Mouse (Mus musculus) monocyte, adult 5-6 weeks (primary cell): ENCODE results near the gene Nr2c1. TPM values are rescaled to one million over a fixed set of nuclear protein-coding genes. Genes with fewer than 3 reads are reported as not detected.
A peak's percentile ranks its signal among the peaks of the same experiment; 100 is the strongest.

Experiments used
- ATAC-seq: fragments of 153-309, 156-312 bp; replicated peaks from 2 replicates; pipeline ENCODE4 v1.8.0; 2017; ENCODE audit warnings: mild to moderate bottlenecking; ENCODE audit not compliant: low TSS enrichment, insufficient number of reproducible peaks, severe bottlenecking, poor library complexity, low FRiP score
- total RNA-seq: library from RNA; stranded (forward); fragments of 200-1000, 200-491, 200-594 nt; gene quantifications from 3 replicates; pipeline ENCODE4 v1.2.3, GENCODE M21; 2017

Gene Nr2c1
- total RNA-seq: 1.6 to 6.9 TPM (median 2.2 TPM) in 3 replicates

- ATAC-seq: peak; percentile 89
Measured at GRCm38 (mm10) chr10:94147756-94148531, at the start of gene Nr2c1. Gene Nr2c1, plus strand, starts transcription at chr10:94148023.

- ATAC-seq: no peak
Measured at GRCm38 (mm10) chr10:94098100-94098499, 49.7 kb upstream of the Nr2c1 start.

- no peak for ATAC-seq
Measured at GRCm38 (mm10) chr10:94105498-94105897, 42.3 kb upstream of the Nr2c1 start.

GRCm38 (mm10) chr10:94107168-94107567, 40.7 kb upstream of the Nr2c1 start:
- ATAC-seq: no peak

GRCm38 (mm10) chr10:94107607-94108006, 40.2 kb upstream of the Nr2c1 start:
- ATAC-seq: no peak

GRCm38 (mm10) chr10:94108791-94109190, 39.0 kb upstream of the Nr2c1 start:
- ATAC-seq: no peak

- ATAC-seq: no peak
Measured at GRCm38 (mm10) chr10:94110834-94111754, 36.7 kb upstream of the Nr2c1 start.

GRCm38 (mm10) chr10:94112207-94112606, 35.6 kb upstream of the Nr2c1 start:
- no peak for ATAC-seq

- ATAC-seq: peak; percentile 67; the same call in 1 of the 2 replicates
Measured at GRCm38 (mm10) chr10:94115893-94116599, 31.8 kb upstream of the Nr2c1 start.

- ATAC-seq: no peak
Measured at GRCm38 (mm10) chr10:94116781-94117340, 31.0 kb upstream of the Nr2c1 start.

GRCm38 (mm10) chr10:94117916-94118315, 29.9 kb upstream of the Nr2c1 start:
- no peak for ATAC-seq

GRCm38 (mm10) chr10:94118993-94119392, 28.8 kb upstream of the Nr2c1 start:
- ATAC-seq: no peak

- no peak for ATAC-seq
Measured at GRCm38 (mm10) chr10:94120676-94121075, 27.1 kb upstream of the Nr2c1 start.

- ATAC-seq: peak; percentile 62
Measured at GRCm38 (mm10) chr10:94122595-94122994, 25.2 kb upstream of the Nr2c1 start.

GRCm38 (mm10) chr10:94123581-94123980, 24.2 kb upstream of the Nr2c1 start:
- no peak for ATAC-seq

- ATAC-seq: no peak
Measured at GRCm38 (mm10) chr10:94124376-94124775, 23.4 kb upstream of the Nr2c1 start.

- ATAC-seq: no peak
Measured at GRCm38 (mm10) chr10:94129680-94130119, 18.1 kb upstream of the Nr2c1 start.

- no peak for ATAC-seq
Measured at GRCm38 (mm10) chr10:94133081-94133480, 14.7 kb upstream of the Nr2c1 start.

GRCm38 (mm10) chr10:94133674-94134073, 14.1 kb upstream of the Nr2c1 start:
- no peak for ATAC-seq
